Mouse (Mus musculus): ENCODE results near the gene Pbld2. TPM values are rescaled to one million over a fixed set of nuclear protein-coding genes. Genes with fewer than 3 reads are reported as not detected.

Pbld2 gene
- polyA plus RNA-seq, 1 experiment: 1.0 TPM

- H3K4me2 ChIP-seq (ENCODE audit: low read depth): no peak overlapping the region
- peaks cover 21% of the 10 kb centered on the region for H3K79me2 ChIP-seq (ENCODE audit: control insufficient read depth, insufficient read depth)
- TF ChIP-seq USF1 (IDR thresholded peaks at IDR 0.05; ENCODE audit: low read depth) (no peak), CEBPB (IDR thresholded peaks at IDR 0.05; ENCODE audit: insufficient read depth, poor library complexity, severe bottlenecking) (no peak), MYOD1 (IDR thresholded peaks at IDR 0.05; ENCODE audit: control insufficient read depth in 1 of 3, insufficient read length in 2 of 3, low read depth in 2 of 3) (no peak), POLR2A (IDR thresholded peaks at IDR 0.05; ENCODE audit: insufficient read length, low read depth) (no peak), TCF3 (IDR thresholded peaks at IDR 0.05; ENCODE audit: insufficient read length, low read depth) (no peak), MAX (IDR thresholded peaks at IDR 0.05; ENCODE audit: low read depth) (no peak), MYOG (IDR thresholded peaks at IDR 0.05; ENCODE audit: control insufficient read depth in 1 of 3, insufficient read depth in 1 of 3, insufficient read length in 2 of 3, low read depth in 2 of 3) (no peak), POLR2AphosphoS2 (IDR thresholded peaks at IDR 0.05; ENCODE audit: insufficient read length, low read depth) (no peak), REST (IDR thresholded peaks at IDR 0.05; ENCODE audit: insufficient read depth, insufficient read length) (no peak)
These were observed 2.2 kb downstream of the Pbld2 start for GRCm38 (mm10) chr10:63026156-63026794.

GRCm38 (mm10) chr10:63026795-63027160 is 2.7 kb downstream of the Pbld2 start:
- Histone ChIP-seq H3K27me3 (ENCODE audit: control insufficient read depth, insufficient read depth, insufficient read length) (no peaks in the 10 kb centered on the region), H3K79me2 (ENCODE audit: control insufficient read depth, insufficient read depth) (peaks cover 16% of the 10 kb centered on the region), H3K36me3 (ENCODE audit: control insufficient read depth, insufficient read depth) (no peaks in the 10 kb centered on the region), H3ac (ENCODE audit: control insufficient read depth, insufficient read length) (no peak overlapping the region), H3K4me3 (no peak overlapping the region), H3K4me2 (ENCODE audit: low read depth) (no peak overlapping the region)
- TF ChIP-seq SRF (IDR thresholded peaks at IDR 0.05; ENCODE audit: control insufficient read depth, insufficient read length, low read depth): no peak
- no peak for TF ChIP-seq POLR2A (IDR thresholded peaks at IDR 0.05; ENCODE audit: insufficient read length, low read depth)
- no peak for TF ChIP-seq E2F4 (IDR thresholded peaks at IDR 0.05; ENCODE audit: insufficient read depth)
- no peak for TF ChIP-seq TCF12 (IDR thresholded peaks at IDR 0.05; ENCODE audit: insufficient read depth, poor library complexity, severe bottlenecking)
- no peak for TF ChIP-seq MYOD1 (IDR thresholded peaks at IDR 0.05; ENCODE audit: control insufficient read depth in 1 of 3, insufficient read length in 2 of 3, low read depth in 2 of 3)
- no peak for TF ChIP-seq POLR2AphosphoS2 (IDR thresholded peaks at IDR 0.05; ENCODE audit: insufficient read length, low read depth)
- no peak for TF ChIP-seq MYOG (IDR thresholded peaks at IDR 0.05; ENCODE audit: control insufficient read depth in 1 of 3, insufficient read depth in 1 of 3, insufficient read length in 2 of 3, low read depth in 2 of 3)
- no peak for TF ChIP-seq REST (IDR thresholded peaks at IDR 0.05; ENCODE audit: insufficient read depth, insufficient read length)
- TF ChIP-seq TCF3 (IDR thresholded peaks at IDR 0.05; ENCODE audit: insufficient read length, low read depth): no peak
- no peak for TF ChIP-seq USF1 (IDR thresholded peaks at IDR 0.05; ENCODE audit: low read depth)
- TF ChIP-seq MAX (IDR thresholded peaks at IDR 0.05; ENCODE audit: low read depth): no peak
- no peak for TF ChIP-seq CEBPB (IDR thresholded peaks at IDR 0.05; ENCODE audit: insufficient read depth, poor library complexity, severe bottlenecking)

More at GRCm38 (mm10) chr10:63026156-63026794, 2.2 kb downstream of the Pbld2 start:
- Histone ChIP-seq H3K27me3 (ENCODE audit: control insufficient read depth, insufficient read depth, insufficient read length) (no peaks in the 10 kb centered on the region), H3K4me3 (no peak overlapping the region), H3ac (ENCODE audit: control insufficient read depth, insufficient read length) (no peak overlapping the region), H3K36me3 (ENCODE audit: control insufficient read depth, insufficient read depth) (no peaks in the 10 kb centered on the region)

GRCm38 (mm10) chr10:63027376-63028161 is 3.5 kb downstream of the Pbld2 start:
- H3K4me3 ChIP-seq: no peak overlapping the region
- H3K27me3 ChIP-seq (ENCODE audit: control insufficient read depth, insufficient read depth, insufficient read length): no peaks in the 10 kb centered on the region
- no peak overlapping the region for H3ac ChIP-seq (ENCODE audit: control insufficient read depth, insufficient read length)
- H3K79me2 ChIP-seq (ENCODE audit: control insufficient read depth, insufficient read depth): peaks cover 8% of the 10 kb centered on the region
- H3K4me2 ChIP-seq (ENCODE audit: low read depth): no peak overlapping the region
- H3K36me3 ChIP-seq (ENCODE audit: control insufficient read depth, insufficient read depth): no peaks in the 10 kb centered on the region
- TF ChIP-seq E2F4 (IDR thresholded peaks at IDR 0.05; ENCODE audit: insufficient read depth): no peak
- no peak for TF ChIP-seq MYOG (IDR thresholded peaks at IDR 0.05; ENCODE audit: control insufficient read depth in 1 of 3, insufficient read depth in 1 of 3, insufficient read length in 2 of 3, low read depth in 2 of 3)
- no peak for TF ChIP-seq MYOD1 (IDR thresholded peaks at IDR 0.05; ENCODE audit: control insufficient read depth in 1 of 3, insufficient read length in 2 of 3, low read depth in 2 of 3)
- no peak for TF ChIP-seq REST (IDR thresholded peaks at IDR 0.05; ENCODE audit: insufficient read depth, insufficient read length)
- TF ChIP-seq TCF12 (IDR thresholded peaks at IDR 0.05; ENCODE audit: insufficient read depth, poor library complexity, severe bottlenecking): no peak
- no peak for TF ChIP-seq TCF3 (IDR thresholded peaks at IDR 0.05; ENCODE audit: insufficient read length, low read depth)
- TF ChIP-seq SRF (IDR thresholded peaks at IDR 0.05; ENCODE audit: control insufficient read depth, insufficient read length, low read depth): no peak
- TF ChIP-seq POLR2A (IDR thresholded peaks at IDR 0.05; ENCODE audit: insufficient read length, low read depth): no peak
- TF ChIP-seq CEBPB (IDR thresholded peaks at IDR 0.05; ENCODE audit: insufficient read depth, poor library complexity, severe bottlenecking): no peak
- TF ChIP-seq MAX (IDR thresholded peaks at IDR 0.05; ENCODE audit: low read depth): no peak
- TF ChIP-seq USF1 (IDR thresholded peaks at IDR 0.05; ENCODE audit: low read depth): no peak
- TF ChIP-seq POLR2AphosphoS2 (IDR thresholded peaks at IDR 0.05; ENCODE audit: insufficient read length, low read depth): no peak

DNA sequence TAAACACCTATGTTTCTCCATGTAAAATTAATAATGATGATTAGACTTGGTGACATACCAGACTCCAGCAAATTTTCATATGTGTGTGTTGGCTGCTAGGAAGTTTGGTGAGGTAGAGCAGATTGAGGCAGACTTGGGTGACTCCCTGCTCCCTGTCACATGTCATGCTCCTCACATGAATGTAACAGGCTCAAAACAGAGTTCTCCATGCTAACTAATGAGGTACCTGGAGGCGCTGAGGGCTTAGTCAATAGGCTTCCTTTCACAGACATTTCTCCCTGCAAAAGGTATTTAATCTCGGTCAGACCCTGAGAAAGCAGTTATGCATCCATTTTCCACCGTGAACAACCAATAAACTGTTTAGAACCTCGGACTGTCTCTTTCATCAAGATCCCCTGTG is 4.3 kb downstream of the Pbld2 start:
- H3ac ChIP-seq (ENCODE audit: control insufficient read depth, insufficient read length): no peak overlapping the region
- no peak overlapping the region for H3K4me2 ChIP-seq (ENCODE audit: low read depth)
- no peak overlapping the region for H3K4me3 ChIP-seq
- H3K27me3 ChIP-seq (ENCODE audit: control insufficient read depth, insufficient read depth, insufficient read length): no peaks in the 10 kb centered on the region
- H3K36me3 ChIP-seq (ENCODE audit: control insufficient read depth, insufficient read depth): no peaks in the 10 kb centered on the region
- no peak for TF ChIP-seq POLR2AphosphoS2 (IDR thresholded peaks at IDR 0.05; ENCODE audit: insufficient read length, low read depth)
- TF ChIP-seq MYOD1 (IDR thresholded peaks at IDR 0.05; ENCODE audit: control insufficient read depth in 1 of 3, insufficient read length in 2 of 3, low read depth in 2 of 3): no peak
- no peak for TF ChIP-seq E2F4 (IDR thresholded peaks at IDR 0.05; ENCODE audit: insufficient read depth)
- no peak for TF ChIP-seq SRF (IDR thresholded peaks at IDR 0.05; ENCODE audit: control insufficient read depth, insufficient read length, low read depth)
- no peak for TF ChIP-seq USF1 (IDR thresholded peaks at IDR 0.05; ENCODE audit: low read depth)
- TF ChIP-seq POLR2A (IDR thresholded peaks at IDR 0.05; ENCODE audit: insufficient read length, low read depth): no peak
- no peak for TF ChIP-seq REST (IDR thresholded peaks at IDR 0.05; ENCODE audit: insufficient read depth, insufficient read length)
- no peak for TF ChIP-seq CEBPB (IDR thresholded peaks at IDR 0.05; ENCODE audit: insufficient read depth, poor library complexity, severe bottlenecking)
- no peak for TF ChIP-seq TCF12 (IDR thresholded peaks at IDR 0.05; ENCODE audit: insufficient read depth, poor library complexity, severe bottlenecking)
- TF ChIP-seq MAX (IDR thresholded peaks at IDR 0.05; ENCODE audit: low read depth): no peak
- no peak for TF ChIP-seq MYOG (IDR thresholded peaks at IDR 0.05; ENCODE audit: control insufficient read depth in 1 of 3, insufficient read depth in 1 of 3, insufficient read length in 2 of 3, low read depth in 2 of 3)
- no peak for TF ChIP-seq TCF3 (IDR thresholded peaks at IDR 0.05; ENCODE audit: insufficient read length, low read depth)
- no peaks in the 10 kb centered on the region for H3K79me2 ChIP-seq (ENCODE audit: control insufficient read depth, insufficient read depth)

Data from myocyte (in vitro differentiated cells).